Mouse (Mus musculus) liver, adult 2 months (tissue): ENCODE measurements around the gene Appl2. TPM values are rescaled to one million over a fixed set of nuclear protein-coding genes. Genes with fewer than 3 reads are reported as not detected.
"Not testable (repeated sequence)": the region's sequence is repeated elsewhere in the genome, so short reads cannot be mapped to it uniquely, and the experiment has no call there.

ENCODE experiments used
- DNase-seq: peaks from one replicate; pipeline ENCODE4 v3.0.0-alpha.2; 2011; ENCODE audit warnings: low read depth, low spot score; ENCODE audit errors: extremely low read depth
- H3K27ac ChIP-seq: fragments of 200-500 bp; replicated peaks from 2 replicates; pipeline ENCODE4 v1.5.1; 2012; ENCODE audit warnings: low read depth, mild to moderate bottlenecking, control low read depth, inconsistent platforms, low read length; ENCODE audit not compliant: insufficient read depth
- H3K27me3 ChIP-seq: fragments of 200-500 bp; 2 replicates; pipeline ENCODE4 v1.6.1; 2012; ENCODE audit warnings: mild to moderate bottlenecking, moderate library complexity, low read length, inconsistent platforms; ENCODE audit not compliant: control insufficient read depth, insufficient read depth
- H3K36me3 ChIP-seq: fragments of 200-500 bp; 2 replicates; pipeline ENCODE4 v1.6.1; 2012; ENCODE audit warnings: low read length, inconsistent platforms; ENCODE audit not compliant: control insufficient read depth, insufficient read depth
- H3K4me1 ChIP-seq: fragments of 200-500 bp; 2 replicates; pipeline ENCODE4 v1.6.1; 2011; ENCODE audit warnings: low read length; ENCODE audit not compliant: control insufficient read depth, insufficient read depth
- H3K4me3 ChIP-seq: fragments of 200-500 bp; 2 replicates; pipeline ENCODE4 v1.5.1; 2011; ENCODE audit warnings: low read depth, mild to moderate bottlenecking, control low read depth, low read length, moderate library complexity; ENCODE audit not compliant: insufficient read depth
- H3K79me2 ChIP-seq: fragments of 200-500 bp; 2 replicates; pipeline ENCODE4 v1.6.1; 2012; ENCODE audit warnings: inconsistent platforms, mild to moderate bottlenecking, low read length, moderate library complexity; ENCODE audit not compliant: control insufficient read depth, insufficient read depth
- H3K9ac ChIP-seq: fragments of 200-500 bp; 2 replicates; pipeline ENCODE4 v1.6.1; 2012; ENCODE audit warnings: low read depth, mild to moderate bottlenecking, control low read depth, inconsistent platforms, low read length
- CTCF ChIP-seq: fragments of 200-500 bp; IDR thresholded peaks from 2 replicates; pipeline ENCODE4 v1.5.1; 2011; ENCODE audit warnings: low read depth, low read length, control low read depth
- POLR2A ChIP-seq: fragments of 200-500 bp; IDR thresholded peaks from 2 replicates; pipeline ENCODE4 v1.6.1; 2011; ENCODE audit warnings: low read length, control low read depth; ENCODE audit not compliant: insufficient read depth; ENCODE audit errors: extremely low read depth
- WGBS: fragments of 180-500 bp; shearing (Covaris S2); methylation state at CpG from one replicate; pipeline ENCODE4 v1.1.7; 2018; 5-methylcytosine and 5-hydroxymethylcytosine counted together
- polyA plus RNA-seq: library from polyadenylated mRNA; depleted of rRNA; stranded (reverse); fragments of >200 nt; gene quantifications from 2 replicates; pipeline ENCODE4 v1.2.3, GENCODE M21; 2012
- total RNA-seq: library from RNA; depleted of rRNA; stranded (reverse); fragments of >200 nt; gene quantifications from 2 replicates; pipeline ENCODE4 v1.2.3, GENCODE M21; 2014

The Appl2 gene
- total and polyA plus RNA-seq, 2 experiments, result 18.1 to 28.9 TPM

- WGBS, result 50% methylated on average over 4 of the region's 4 CpGs
These were observed 18.0 kb upstream of the Appl2 start for GRCm38 (mm10) chr10:83666556-83666955.

GRCm38 (mm10) chr10:83661925-83662324 lies 13.4 kb upstream of the Appl2 start:
- 0 out of 2 replicates have a peak, but pooled peaks cover 3% of the 10 kb centered on the region for H3K27me3 ChIP-seq
- H3K4me1 ChIP-seq, result no peaks in the 10 kb centered on the region
- no peak overlapping the region for H3K27ac ChIP-seq
- DNase-seq, result no peak
- 82% methylated on average over 8 of the region's 8 CpGs for WGBS
- no peak overlapping the region for H3K4me3 ChIP-seq
- H3K9ac ChIP-seq, result no peak overlapping the region
- H3K36me3 ChIP-seq, result no peaks in the 10 kb centered on the region
- H3K79me2 ChIP-seq, result no peaks in the 10 kb centered on the region
- TF ChIP-seq POLR2A, result no peak
- no peak for TF ChIP-seq CTCF

More at GRCm38 (mm10) chr10:83666556-83666955, 18.0 kb upstream of the Appl2 start:
- Histone ChIP-seq H3K27me3 (0 out of 2 replicates have a peak, but pooled peaks cover 3% of the 10 kb centered on the region), H3K36me3 (no peaks in the 10 kb centered on the region), H3K4me1 (no peaks in the 10 kb centered on the region), H3K9ac (no peak overlapping the region), H3K4me3 (no peak overlapping the region), H3K27ac (no peak overlapping the region), H3K79me2 (no peaks in the 10 kb centered on the region)
- no peak for DNase-seq
- TF ChIP-seq POLR2A, result no peak

- TF ChIP-seq CTCF (peak; percentile 29), POLR2A (no peak)
- DNase-seq, result no peak
- no peak overlapping the region for H3K27ac ChIP-seq
- H3K36me3 ChIP-seq, result no peaks in the 10 kb centered on the region
- H3K4me1 ChIP-seq, result no peaks in the 10 kb centered on the region
- H3K27me3 ChIP-seq, result 0 out of 2 replicates have a peak, but pooled peaks cover 3% of the 10 kb centered on the region
- H3K79me2 ChIP-seq, result no peaks in the 10 kb centered on the region
- H3K4me3 ChIP-seq, result no peak overlapping the region
- no peak overlapping the region for H3K9ac ChIP-seq
- 73% methylated on average over 4 of the region's 4 CpGs for WGBS
These were observed 12.1 kb upstream of the Appl2 start for GRCm38 (mm10) chr10:83660605-83661004.

GRCm38 (mm10) chr10:83654591-83654990 lies 6.1 kb upstream of the Appl2 start:
- DNase-seq, result no peak
- WGBS, result 91% methylated on average over 2 of the region's 2 CpGs

GRCm38 (mm10) chr10:83652205-83652866 lies 3.8 kb upstream of the Appl2 start:
- not testable (repeated sequence) for DNase-seq, H3K9ac ChIP-seq, H3K27me3 ChIP-seq, H3K79me2 ChIP-seq, H3K4me1 ChIP-seq, H3K27ac ChIP-seq, H3K36me3 ChIP-seq, H3K4me3 ChIP-seq
- WGBS, result 82% methylated on average over 19 of the region's 19 CpGs

More at GRCm38 (mm10) chr10:83654591-83654990, 6.1 kb upstream of the Appl2 start:
- H3K36me3 ChIP-seq, result no peaks in the 10 kb centered on the region
- H3K79me2 ChIP-seq, result no peaks in the 10 kb centered on the region
- no peak overlapping the region for H3K27ac ChIP-seq
- no peak overlapping the region for H3K9ac ChIP-seq
- TF ChIP-seq CTCF (no peak), POLR2A (no peak)
- H3K27me3 ChIP-seq, result no peaks in the 10 kb centered on the region
- no peak overlapping the region for H3K4me3 ChIP-seq
- H3K4me1 ChIP-seq, result no peaks in the 10 kb centered on the region

- Histone ChIP-seq H3K36me3 (no peaks in the 10 kb centered on the region), H3K4me3 (peak overlapping the region; percentile 98), H3K27me3 (no peaks in the 10 kb centered on the region), H3K79me2 (peaks cover 9% of the 10 kb centered on the region; the same call in 1 of the 2 replicates), H3K9ac (peak overlapping the region; percentile 87; the same call in 1 of the 2 replicates), H3K4me1 (peaks cover 13% of the 10 kb centered on the region), H3K27ac (no peak overlapping the region)
- WGBS, result 24% methylated on average over 6 of the region's 6 CpGs
- DNase-seq, result no peak
- no peak for TF ChIP-seq POLR2A
- TF ChIP-seq CTCF, result no peak
These were observed 499 bp upstream of the Appl2 start for GRCm38 (mm10) chr10:83649037-83649436.
